Mouse (Mus musculus): Measurements from ENCODE around the gene Actl10.

DNA sequence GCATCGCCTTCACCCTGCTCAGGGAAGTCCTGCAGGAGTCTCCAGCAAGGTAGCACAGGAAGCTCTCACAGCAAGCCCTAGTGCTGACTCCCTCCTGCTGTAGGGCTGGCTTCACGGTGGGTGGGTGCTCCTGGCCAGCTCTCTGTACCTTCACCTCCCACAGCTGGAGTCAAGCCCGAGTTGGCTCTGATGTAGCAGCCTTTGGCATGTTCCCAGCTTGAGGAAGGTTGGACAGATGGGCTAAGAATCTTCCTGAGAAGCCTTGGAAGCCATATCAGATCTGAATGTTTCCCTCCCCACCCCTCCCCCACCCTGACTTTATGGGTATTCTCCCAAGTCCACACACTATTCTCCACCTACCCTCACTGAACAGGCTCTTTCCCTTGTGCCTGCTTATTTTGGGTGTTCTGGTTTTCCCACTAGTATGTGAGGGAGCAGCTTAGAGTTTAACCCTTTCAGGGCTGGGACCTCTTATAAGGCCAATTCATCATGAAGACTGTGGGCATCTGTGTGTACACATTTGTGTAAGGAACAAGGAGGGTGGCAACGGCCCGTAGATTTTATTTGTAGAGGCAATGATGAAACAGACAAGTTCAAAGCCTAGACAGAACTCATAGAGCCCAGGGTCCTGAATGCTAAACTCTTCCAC lies 5.7 kb downstream of the Actl10 start:
- TF ChIP-seq CTCF (IDR thresholded peaks at IDR 0.05; ENCODE audit: control insufficient read depth, insufficient read depth, low read length) (no peak), POLR2A (IDR thresholded peaks at IDR 0.05; ENCODE audit: borderline replicate concordance, control insufficient read depth, low read depth, low read length) (no peak)
